Mouse (Mus musculus) CD4-positive, CD25-positive, alpha-beta regulatory T cell, adult 9 weeks (primary cell): ENCODE data around the gene Smarca2. TPM values are rescaled to one million over a fixed set of nuclear protein-coding genes. Genes with fewer than 3 reads are reported as not detected.

Experiments used
- polyA plus RNA-seq: library from polyadenylated mRNA; unstranded; fragments of 100-300 nt; shearing (Covaris generic); gene quantifications from one replicate; pipeline ENCODE4 v1.2.1, GENCODE M21; 2017

Gene Smarca2
- polyA plus RNA-seq, result 39.1 TPM

DNA sequence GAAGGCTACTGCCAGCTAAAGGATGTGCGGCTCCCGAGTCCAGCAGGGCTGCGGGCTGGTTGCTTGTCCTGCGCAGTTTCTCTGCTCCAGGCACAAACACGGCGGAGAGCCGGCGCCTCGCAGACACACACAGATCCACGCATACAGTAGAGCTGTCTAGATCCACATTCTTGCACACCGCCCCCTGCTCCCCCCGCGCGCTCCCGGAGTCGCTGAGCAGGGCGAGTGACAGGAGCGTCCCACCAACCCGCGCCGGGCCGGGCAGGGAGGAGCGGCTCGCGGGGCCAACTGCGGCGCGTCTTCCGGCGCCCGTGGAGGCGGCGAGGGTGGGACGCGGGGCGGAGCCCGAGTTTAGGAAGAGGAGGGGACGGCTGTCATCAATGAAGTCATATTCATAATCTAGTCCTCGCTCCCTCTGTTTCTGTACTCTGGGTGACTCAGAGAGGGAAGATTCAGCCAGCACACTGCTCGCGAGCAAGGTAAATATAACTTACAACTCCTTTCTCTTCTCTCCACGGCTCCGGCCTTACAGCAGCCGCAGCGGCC, at the start of gene Smarca2:
Gene Smarca2, plus strand, starts transcription at position 296 of the 546 bp plus-strand sequence.

